Mouse (Mus musculus) lung, adult 18-20 months (tissue): ENCODE measurements at regions not wholly inside any gene's neighbourhood (a gene's known extent, or its start where the extent isn't known, plus 50 kb on each side); places are given as distances from the start of the nearest gene placed in this dataset.

Experiments
- DNase-seq, 2 experiments: peaks; one replicate each; pipeline ENCODE4 v3.0.0; 2022; ENCODE audit warnings: mixed read lengths in 2 of 2

DNA sequence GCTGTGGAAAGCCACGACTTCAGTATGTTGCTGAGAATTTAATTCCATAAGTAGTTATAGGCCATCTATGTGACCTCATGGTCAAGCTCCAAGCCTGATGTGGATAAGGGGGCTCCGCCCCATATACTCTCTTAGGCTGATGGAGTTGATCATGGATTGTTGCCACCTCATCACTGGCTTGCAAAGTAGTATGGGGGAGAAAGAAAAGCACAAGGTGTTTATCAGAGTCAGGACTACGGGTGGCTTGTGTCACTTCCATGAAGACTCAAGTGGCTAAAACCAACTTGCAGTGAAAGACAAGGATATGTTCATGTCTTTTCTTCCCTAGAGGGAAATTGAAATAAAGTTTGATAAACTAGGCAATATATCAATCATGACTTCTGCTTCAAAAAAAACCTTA is 102.9 kb upstream of the Fut8 start:
- no peak for DNase-seq

DNA sequence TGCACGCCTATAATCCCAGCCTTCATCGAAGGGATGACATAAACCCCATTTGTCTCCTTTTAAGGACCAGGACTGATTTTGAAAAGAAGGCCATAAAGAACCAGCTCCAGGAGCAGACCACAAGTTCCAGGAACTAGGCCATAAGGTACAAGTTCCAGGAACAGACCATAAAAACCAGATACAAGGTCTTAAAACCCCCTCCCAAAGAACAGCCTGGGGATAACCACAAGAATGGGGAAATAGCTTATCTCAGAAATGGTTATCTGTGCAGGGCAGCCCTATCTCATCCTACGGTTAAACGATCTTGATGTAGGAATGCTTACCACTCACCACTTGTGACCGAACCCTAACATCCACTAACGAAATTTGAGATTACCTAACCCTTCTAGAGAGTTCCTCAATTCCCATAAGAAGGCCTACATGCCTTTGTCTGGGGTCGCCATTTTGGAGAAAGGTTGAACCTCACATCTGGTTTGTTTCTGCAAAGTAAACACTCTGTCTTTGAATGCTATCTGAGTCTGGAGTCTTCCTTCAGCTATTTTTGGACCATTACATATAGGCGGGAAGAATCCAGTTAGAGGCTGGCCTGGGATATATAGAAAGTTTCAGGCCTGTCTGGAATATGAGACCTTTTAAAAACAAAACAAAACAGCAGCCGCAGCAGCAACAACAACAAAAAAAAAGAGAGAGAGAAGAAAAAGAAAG is 103.5 kb upstream of the Fut8 start:
- no peak for DNase-seq

GRCm38 (mm10) chr12:77133465-77134305 is 104.2 kb upstream of the Fut8 start:
- no peak for DNase-seq

DNA sequence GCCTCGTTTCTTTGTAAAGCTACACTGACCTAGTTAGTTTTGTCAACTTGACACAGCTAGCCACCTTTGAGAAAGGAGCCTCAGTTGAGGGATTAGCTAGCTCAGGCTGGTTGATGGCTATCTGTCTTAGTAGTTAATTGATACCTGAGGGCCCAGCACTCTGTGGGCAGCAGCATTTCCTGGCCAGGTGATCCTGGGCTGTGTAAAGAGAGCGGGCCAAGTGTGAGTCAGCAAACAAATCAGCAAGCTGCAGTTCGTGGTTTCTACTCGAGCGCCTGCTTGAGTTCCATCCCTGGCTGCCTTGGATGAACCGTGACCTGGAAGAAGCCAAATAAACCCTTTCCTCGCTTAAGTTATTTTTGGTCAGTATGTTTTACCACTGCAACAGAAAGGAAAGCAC is 106.6 kb upstream of the Fut8 start:
- DNase-seq = peak; percentile 55 to 71

- DNase-seq = peak; percentile 73 to 84
Measured at GRCm38 (mm10) chr12:77130526-77130925, 107.4 kb upstream of the Fut8 start.

DNA sequence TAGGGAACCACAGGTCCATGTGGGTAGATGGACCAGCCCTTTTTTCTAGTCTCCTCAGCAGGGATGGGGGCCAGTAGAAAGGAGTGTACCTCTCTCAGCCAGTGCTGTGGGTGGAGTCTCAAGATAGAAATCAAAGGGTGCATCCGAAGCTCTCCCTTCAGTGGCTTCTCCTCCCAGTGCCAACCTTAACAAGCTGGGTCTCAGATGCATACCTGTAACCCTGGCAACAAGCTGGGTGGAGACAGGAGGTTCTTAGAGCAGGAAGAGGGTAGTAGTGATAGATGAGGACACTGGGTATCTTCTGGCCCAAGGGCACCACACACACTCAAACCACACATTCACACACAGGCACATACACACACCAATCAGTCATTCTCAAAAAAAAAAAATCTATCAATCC is 113.7 kb upstream of the Fut8 start:
- no peak for DNase-seq

- DNase-seq = no peak
Measured at GRCm38 (mm10) chr12:77113516-77113915, 124.4 kb upstream of the Fut8 start.

GRCm38 (mm10) chr12:77112133-77112532 is 125.8 kb upstream of the Fut8 start:
- DNase-seq = no peak

- DNase-seq = peak in 1 of 2 experiments; percentile 16
Measured at GRCm38 (mm10) chr12:77107251-77107650, 130.7 kb upstream of the Fut8 start.

DNA sequence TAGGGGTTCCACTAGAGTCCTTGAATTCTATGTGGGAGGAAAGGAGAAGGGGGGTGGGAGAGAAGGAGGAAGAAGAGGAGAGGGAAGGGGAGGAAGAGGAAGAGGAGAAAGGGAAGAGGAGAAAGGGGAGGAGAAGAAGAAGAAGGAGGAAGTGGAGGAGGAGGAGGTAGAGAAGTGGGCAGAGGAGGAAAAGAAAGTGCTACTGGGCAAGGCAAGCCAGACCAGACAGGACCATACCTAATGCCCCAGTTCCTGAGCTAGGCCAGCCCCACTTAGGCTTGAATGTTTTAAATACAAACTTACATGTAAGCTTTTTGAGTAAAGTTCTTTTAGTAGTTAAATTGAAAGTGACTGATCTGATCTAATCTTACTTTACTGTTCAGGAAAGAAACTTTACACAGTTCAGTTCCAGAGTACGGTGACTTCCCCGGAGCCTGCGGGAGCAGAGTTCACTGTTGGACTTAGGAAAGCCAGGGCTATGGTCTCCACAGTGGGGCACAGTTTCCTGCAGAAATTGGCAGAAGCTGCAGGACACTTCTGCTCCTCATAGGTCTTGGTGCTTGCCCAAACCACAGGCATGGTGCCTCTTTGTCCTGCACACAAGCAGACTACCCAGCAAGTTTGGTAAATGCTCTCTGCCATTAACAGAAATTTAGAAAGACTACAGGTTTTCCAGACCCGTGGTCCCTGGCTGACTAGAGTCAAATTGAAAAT is 131.9 kb upstream of the Fut8 start:
- no peak for DNase-seq

DNA sequence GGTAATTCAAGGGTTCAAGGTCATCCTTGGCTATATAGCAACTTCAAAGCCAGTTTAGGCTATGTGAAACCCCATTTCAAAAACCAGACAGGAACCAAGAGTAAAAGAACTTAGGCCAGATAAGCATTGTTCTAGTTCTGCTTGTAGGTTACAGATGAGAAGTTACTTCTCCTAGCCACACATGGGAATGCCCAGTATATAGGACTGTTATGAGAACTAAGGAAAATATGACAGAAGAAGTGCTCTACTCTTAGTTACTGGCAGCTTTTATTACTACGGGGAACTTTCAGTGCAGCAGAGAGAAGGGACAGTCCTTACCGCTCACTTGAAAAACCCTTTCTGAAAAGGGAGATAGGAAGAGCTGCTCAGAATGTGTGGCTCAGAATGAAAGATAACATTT is 137.4 kb upstream of the Fut8 start:
- no peak for DNase-seq

GRCm38 (mm10) chr12:77099521-77099920 is 137.5 kb upstream of the Max start:
- no peak for DNase-seq

DNA sequence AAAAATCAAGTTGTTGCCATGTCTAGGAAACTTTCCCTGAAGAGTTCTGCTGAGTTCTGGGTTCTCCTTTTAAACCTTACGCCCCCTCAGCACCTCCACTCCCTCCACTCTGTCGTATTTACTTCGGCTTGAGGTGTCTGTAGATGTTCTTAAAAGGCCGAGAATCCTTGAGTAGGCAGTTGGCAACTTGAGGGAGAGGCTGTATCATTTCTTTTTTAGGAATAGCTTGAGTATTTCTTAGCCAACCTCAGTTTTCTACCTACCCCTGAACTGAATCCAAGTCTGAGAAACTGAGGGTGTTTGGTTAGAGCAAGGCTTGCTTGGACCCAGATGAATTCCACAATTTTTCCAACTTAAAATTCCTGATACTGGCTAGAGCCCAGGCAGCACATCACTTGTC is 136.8 kb upstream of the Max start:
- DNase-seq = no peak

DNA sequence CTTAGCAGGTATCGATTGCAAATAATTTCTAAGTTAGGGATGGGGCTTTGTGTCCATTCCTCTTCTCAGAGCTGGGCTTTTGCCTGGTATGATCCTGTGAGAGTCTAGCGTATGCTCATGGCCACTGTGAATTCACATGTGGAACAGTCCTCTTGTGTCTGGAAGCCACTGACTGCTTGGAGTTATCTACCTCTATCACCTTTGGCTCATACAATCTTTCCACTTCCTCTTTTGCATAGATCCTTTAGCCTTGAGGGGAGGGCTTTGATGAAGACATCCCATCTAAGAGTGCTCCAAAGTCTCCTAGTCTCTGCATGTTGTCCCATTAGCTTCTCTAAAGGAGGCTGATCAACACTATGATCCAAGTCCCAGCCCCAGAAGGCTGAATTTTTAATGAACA is 135.8 kb upstream of the Max start:
- no peak for DNase-seq

DNA sequence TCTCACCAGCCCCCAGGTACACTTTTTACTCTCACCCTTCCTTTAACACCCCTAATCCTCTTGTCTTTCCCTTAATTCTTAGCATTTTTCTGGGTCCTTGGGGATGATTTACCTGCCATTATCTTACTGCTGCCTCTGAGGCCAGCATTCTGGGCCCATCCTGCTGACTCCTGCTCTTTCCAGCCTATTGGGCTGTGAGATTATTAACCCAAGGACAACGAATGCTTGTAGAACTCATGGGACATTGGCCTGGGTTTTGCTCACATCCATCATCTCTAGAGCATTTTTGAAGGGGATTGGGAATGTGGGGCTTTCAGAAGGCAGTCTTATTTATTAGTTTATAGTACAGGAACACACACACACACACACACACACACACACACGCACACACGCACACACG is 134.5 kb upstream of the Max start:
- no peak for DNase-seq

GRCm38 (mm10) chr12:77094999-77095915 is 133.3 kb upstream of the Max start:
- DNase-seq = peak in 1 of 2 experiments; percentile 5

DNA sequence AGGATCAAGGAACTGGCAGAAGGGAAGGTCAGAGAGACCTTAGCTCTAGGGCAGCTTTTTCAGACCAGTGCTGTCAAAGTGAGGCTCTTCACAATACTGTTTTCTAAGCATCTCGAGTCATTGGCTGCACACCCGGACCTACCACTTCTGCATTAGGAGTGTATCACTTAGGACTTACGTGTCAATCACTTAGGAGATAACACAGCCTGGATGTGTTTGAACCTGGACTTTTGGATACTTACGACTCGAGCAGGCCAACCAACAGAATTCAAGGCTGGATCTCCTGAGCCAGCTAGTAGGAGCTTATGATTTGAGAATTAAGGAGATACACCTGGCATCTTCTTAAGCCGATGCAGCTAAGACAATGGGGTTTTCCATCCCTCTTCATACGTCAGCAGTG is 132.2 kb upstream of the Max start:
- no peak for DNase-seq

DNA sequence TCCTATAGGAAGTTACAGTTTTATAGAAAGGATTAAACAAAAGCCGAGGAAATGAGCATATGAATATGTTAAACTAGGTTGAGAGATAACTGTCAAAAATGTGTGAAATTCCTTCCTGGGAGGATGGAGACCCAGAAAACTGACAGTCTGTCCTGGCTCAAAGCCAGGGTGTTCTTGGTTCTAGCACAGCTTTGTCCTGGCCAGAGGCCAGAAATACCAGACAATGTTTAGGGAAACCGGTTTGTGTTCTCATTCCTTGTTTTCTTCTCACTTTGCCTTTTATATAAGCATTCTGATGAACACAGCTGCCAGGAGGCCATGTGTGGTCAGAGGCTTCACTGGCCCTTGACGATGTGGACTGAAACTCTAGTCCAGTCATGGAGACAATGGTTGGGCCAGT is 130.7 kb upstream of the Max start:
- peak in 1 of 2 experiments; percentile 24 for DNase-seq

DNA sequence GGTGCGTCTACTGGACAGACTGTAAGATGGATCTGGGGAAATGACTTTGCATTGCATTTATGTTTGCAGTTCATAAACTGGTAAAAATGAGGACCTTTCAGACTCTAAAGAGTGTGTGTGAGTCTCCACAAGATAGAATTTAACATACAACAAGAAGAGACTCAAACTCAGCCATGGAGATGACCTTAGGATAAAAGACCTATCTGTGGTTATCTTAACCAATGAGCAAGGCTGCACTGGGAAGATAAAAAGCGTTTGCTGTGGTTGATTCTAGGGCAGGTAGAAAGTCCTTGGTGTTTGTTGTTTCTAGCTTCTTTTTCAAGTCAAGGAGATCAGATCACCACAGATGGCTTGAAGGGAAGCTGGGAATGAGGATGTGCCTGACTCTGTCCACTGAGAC is 130.1 kb upstream of the Max start:
- DNase-seq = no peak

- no peak for DNase-seq
Measured at GRCm38 (mm10) chr12:77091700-77092099, 129.7 kb upstream of the Max start.

DNA sequence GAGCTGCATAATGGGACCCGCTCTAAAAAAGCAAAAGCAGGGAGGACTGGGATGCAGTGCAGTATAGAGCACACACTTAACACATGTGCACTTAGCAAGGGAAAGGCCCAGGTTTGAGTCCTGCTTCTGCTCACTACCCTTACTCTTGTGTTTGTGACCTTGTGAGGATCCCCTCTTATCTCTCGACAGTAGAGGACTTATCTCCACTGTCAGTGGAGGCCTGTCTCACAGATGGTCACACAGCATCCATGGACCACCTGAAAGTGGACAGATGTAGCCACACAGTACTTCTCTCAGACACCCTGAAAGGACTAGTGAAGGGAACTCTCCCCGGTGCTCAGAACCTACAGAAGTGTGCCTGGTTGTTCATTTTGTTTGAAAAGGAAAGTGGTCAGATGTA is 128.5 kb upstream of the Max start:
- no peak for DNase-seq

GRCm38 (mm10) chr12:77089624-77090278 is 127.8 kb upstream of the Max start:
- DNase-seq = no peak
